Mouse (Mus musculus) CH12F3 (cell line): Measurements from ENCODE around the gene Nwd2.

Experiments
- in situ Hi-C: fragments of 300-500 bp; cut with MboI; formaldehyde crosslinking; loops from 2 replicates; pipeline ENCODE4 v1.14.3; 2020; ENCODE audit warnings: low sequenced_read_pairs

The Nwd2 gene

DNA sequence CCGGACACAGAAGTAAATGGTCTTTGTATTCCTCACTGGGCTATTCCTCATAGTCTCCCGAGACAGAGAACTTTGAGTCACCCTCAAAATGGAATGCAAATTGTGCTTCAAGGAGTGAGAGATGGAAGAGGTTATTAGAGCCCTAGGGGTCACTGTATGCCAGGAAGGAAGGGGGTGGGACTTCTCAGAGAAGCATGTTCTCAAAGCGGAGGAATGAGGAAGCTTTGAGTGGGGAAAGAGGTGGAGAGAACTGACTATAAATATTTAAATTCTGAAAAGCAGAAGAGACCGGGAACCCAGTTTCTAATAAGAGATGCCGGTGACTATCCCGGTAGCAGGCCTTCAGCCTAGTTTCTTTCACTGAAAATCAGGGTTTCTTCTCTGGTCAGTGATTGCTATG lies 178.1 kb downstream of the Nwd2 start:
- in situ Hi-C loops = no loop called here

DNA sequence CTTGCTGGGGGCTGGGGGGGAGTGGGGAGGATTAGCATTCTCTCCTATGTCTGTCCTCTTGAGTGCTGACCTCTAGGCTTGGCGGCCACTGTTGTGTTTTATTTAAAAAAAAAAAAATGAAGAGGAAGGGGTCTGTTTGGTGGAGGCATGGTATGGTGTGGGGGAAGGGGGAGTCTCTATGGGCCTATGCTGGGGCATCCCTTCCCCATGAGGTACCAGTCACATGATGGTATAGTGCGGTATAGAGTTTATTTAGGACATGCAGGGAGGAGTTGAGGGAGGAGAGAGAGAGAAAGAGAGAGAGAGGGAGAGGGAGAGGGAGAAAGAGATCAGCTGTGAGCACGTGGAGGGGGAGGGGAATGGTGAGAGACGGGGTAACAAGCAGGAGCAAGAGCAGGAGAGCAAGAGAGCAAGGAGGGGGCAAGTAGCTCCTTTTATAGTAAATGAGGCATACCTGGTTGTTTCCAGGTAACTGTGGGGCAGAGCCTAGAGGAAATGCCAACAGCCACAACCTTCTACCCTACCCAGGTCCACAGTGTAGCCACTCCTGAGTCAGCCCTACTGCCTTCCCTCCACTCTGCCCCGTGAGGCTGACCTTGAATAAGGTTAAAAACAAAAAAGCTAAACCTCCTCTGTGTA lies 178.6 kb downstream of the Nwd2 start:
- in situ Hi-C loops = no loop called here

GRCm38 (mm10) chr5:63828380-63829185 lies 179.7 kb downstream of the Nwd2 start:
- in situ Hi-C loops = no loop called here

GRCm38 (mm10) chr5:63831054-63831453 lies 182.2 kb downstream of the Nwd2 start:
- in situ Hi-C loops = no loop called here

DNA sequence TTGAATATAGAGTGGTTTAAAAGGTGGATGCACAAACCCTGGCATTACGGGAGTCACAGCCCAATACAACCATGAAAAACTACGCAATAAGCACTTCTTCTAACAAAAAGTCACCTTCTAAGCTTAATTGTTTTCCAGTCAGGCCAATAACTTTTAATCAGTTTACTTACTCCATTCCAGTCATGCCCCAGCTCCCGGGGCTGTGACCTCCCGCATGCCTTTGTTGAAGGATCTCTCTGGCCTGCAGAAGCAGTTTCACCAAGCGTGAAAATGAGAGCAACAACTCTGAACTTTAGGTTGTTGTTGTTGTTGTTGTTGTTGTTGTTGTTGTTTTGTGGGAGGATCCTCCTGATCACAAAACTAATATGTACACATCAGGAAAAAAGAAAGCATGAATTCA lies 185.1 kb downstream of the Nwd2 start:
- in situ Hi-C loops = no loop called here

- in situ Hi-C loops = no loop called here
These were observed 185.5 kb downstream of the Nwd2 start for GRCm38 (mm10) chr5:63834435-63834834.

GRCm38 (mm10) chr5:63837115-63837514 lies 188.2 kb downstream of the Nwd2 start:
- in situ Hi-C loops = no loop called here

- in situ Hi-C loops = no loop called here
These were observed 188.9 kb downstream of the Nwd2 start for GRCm38 (mm10) chr5:63837851-63838250.

- in situ Hi-C loops = no loop called here
These were observed 191.0 kb downstream of the Nwd2 start for GRCm38 (mm10) chr5:63839801-63840416.

- in situ Hi-C loops = no loop called here
These were observed 198.2 kb downstream of the Nwd2 start for GRCm38 (mm10) chr5:63847080-63847479.

- in situ Hi-C loops = no loop called here
These were observed 198.8 kb downstream of the Nwd2 start for GRCm38 (mm10) chr5:63847541-63848226.

DNA sequence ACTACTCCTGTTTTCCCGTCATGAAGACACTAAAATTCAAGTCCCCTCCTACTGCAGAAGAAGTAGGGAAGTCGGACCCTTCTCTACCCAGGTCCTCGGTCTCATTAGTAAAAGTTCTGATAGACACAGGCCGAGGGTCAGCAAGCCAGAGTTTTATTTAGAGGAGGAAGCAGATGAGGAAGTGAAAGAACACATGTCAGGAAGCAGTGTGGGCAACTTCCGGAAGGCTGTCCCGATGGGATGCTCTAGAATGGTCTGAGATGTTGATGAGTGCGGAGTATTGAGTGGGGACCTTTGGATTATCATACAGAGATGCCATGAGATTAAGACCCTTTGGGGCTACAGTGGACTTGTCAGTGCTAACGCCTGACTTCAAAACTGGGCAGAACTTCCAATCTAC lies 210.0 kb downstream of the Nwd2 start:
- in situ Hi-C loops = no loop called here
